Mouse (Mus musculus): ENCODE measurements around the gene Ephb1. TPM values are rescaled to one million over a fixed set of nuclear protein-coding genes. Genes with fewer than 3 reads are reported as not detected.

Ephb1 gene
- polyA plus RNA-seq, 1 experiment from 2014 or later: 1.0 TPM

DNA sequence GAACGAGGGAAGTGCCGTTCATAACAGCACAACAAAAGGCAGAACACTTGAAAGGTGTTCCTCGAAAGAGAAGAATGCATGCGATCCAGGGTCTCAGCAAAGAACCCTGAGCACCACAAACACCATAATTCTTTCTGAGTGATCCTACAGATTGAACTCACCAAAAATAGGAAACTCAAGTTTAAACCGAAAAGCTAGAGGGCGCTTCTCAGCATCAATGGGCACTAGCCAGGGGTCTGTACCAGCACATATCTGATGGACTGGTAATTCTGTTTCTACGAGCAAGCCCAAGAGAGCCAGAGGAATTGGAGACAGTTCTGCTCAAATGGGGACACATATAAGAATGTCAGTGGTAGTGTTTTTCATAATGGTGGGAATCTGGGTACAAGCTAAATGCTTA is 90.7 kb downstream of the Ephb1 start:
- no peak for ATAC-seq (ENCODE audit: low FRiP score, low TSS enrichment)
- no peaks in the 10 kb centered on the region for H3K27me3 ChIP-seq (ENCODE audit: control insufficient read depth, insufficient read depth, low read length)
- no peaks in the 10 kb centered on the region for H3K9me3 ChIP-seq (ENCODE audit: control insufficient read depth, low read length)
- DNase-seq (ENCODE audit: low spot score): no peak
- no peak overlapping the region for H3K4me3 ChIP-seq (ENCODE audit: low read depth, low read length)
- no peaks in the 10 kb centered on the region for H3K36me3 ChIP-seq (ENCODE audit: control insufficient read depth, insufficient read depth, low read length)
- no peaks in the 10 kb centered on the region for H3K4me1 ChIP-seq (replicated peaks; ENCODE audit: control insufficient read depth, insufficient read depth)
- no peak overlapping the region for H3K27ac ChIP-seq (replicated peaks)
- TF ChIP-seq EP300 (optimal IDR thresholded peaks at IDR 0.05) (no peak), CTCF (IDR thresholded peaks at IDR 0.05; ENCODE audit: low read depth) (peak; percentile 29)
- no peak overlapping the region for H3K4me2 ChIP-seq (replicated peaks; ENCODE audit: low read depth)
- 53% methylated on average over 7 of the region's 7 CpGs for WGBS
- H3K9ac ChIP-seq (ENCODE audit: low read length): no peak overlapping the region

GRCm38 (mm10) chr9:102262100-102262501 is 92.4 kb downstream of the Ephb1 start:
- 16% methylated on average over 4 of the region's 4 CpGs for WGBS
- Histone ChIP-seq H3K27ac (replicated peaks) (no peak overlapping the region), H3K36me3 (ENCODE audit: control insufficient read depth, insufficient read depth, low read length) (no peaks in the 10 kb centered on the region), H3K27me3 (ENCODE audit: control insufficient read depth, insufficient read depth, low read length) (no peaks in the 10 kb centered on the region), H3K4me3 (ENCODE audit: low read depth, low read length) (no peak overlapping the region), H3K9ac (ENCODE audit: low read length) (no peak overlapping the region), H3K9me3 (ENCODE audit: control insufficient read depth, low read length) (no peaks in the 10 kb centered on the region), H3K4me1 (replicated peaks; ENCODE audit: control insufficient read depth, insufficient read depth) (no peaks in the 10 kb centered on the region), H3K4me2 (replicated peaks; ENCODE audit: low read depth) (no peak overlapping the region)
- DNase-seq (ENCODE audit: low spot score): no peak
- ATAC-seq (ENCODE audit: low FRiP score, low TSS enrichment): no peak
- TF ChIP-seq CTCF (IDR thresholded peaks at IDR 0.05; ENCODE audit: low read depth) (no peak), EP300 (optimal IDR thresholded peaks at IDR 0.05) (no peak)

DNA sequence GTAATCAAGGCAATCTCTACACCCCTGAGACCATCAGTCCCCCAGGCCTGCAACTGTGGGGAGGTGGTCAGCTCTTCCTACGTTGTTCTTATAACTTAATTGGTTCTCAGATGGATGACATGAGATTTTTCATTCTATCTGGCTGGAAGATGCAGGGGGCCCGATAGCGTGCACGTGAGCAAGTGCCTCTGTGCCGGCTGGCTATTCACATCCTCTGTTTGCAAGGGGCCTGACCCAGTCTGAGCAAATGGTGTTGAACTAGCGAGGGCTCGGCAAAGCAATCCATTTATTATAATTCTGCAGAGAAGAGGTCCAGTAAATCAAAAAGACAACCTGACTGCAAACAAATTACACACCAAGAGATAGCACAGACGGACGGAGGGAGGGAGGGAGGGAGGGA is 93.0 kb downstream of the Ephb1 start:
- DNase-seq (ENCODE audit: low spot score) (no peak), ATAC-seq (ENCODE audit: low FRiP score, low TSS enrichment) (no peak)
- Histone ChIP-seq H3K36me3 (ENCODE audit: control insufficient read depth, insufficient read depth, low read length) (no peaks in the 10 kb centered on the region), H3K4me3 (ENCODE audit: low read depth, low read length) (no peak overlapping the region), H3K4me1 (replicated peaks; ENCODE audit: control insufficient read depth, insufficient read depth) (no peaks in the 10 kb centered on the region), H3K4me2 (replicated peaks; ENCODE audit: low read depth) (no peak overlapping the region), H3K9me3 (ENCODE audit: control insufficient read depth, low read length) (no peaks in the 10 kb centered on the region), H3K27ac (replicated peaks) (no peak overlapping the region), H3K9ac (ENCODE audit: low read length) (no peak overlapping the region), H3K27me3 (ENCODE audit: control insufficient read depth, insufficient read depth, low read length) (no peaks in the 10 kb centered on the region)
- TF ChIP-seq EP300 (optimal IDR thresholded peaks at IDR 0.05): no peak
- no peak for TF ChIP-seq CTCF (IDR thresholded peaks at IDR 0.05; ENCODE audit: low read depth)
- WGBS: 25% methylated on average over 9 of the region's 9 CpGs

DNA sequence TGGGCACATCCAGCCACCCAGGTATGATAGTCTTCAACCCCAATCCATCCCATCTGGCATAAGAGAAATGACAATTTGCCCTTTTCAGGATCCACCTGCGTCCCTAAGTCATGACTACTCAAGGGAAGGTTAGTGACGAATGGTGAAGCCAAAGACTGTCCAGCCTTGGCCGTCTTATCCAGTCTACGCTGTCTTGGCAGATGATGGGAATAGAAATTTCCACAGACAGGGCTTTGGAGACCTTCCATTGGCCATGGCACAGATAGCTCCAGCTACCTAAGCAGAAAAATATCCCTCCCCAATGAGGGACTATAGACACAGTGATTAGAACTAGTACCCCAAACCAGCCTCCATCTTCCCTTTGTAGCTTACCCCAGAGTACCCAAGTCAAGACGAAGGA is 98.1 kb downstream of the Ephb1 start:
- Histone ChIP-seq H3K4me1 (replicated peaks; ENCODE audit: control insufficient read depth, insufficient read depth) (no peaks in the 10 kb centered on the region), H3K9me3 (ENCODE audit: control insufficient read depth, low read length) (no peaks in the 10 kb centered on the region), H3K27ac (replicated peaks) (no peak overlapping the region), H3K9ac (ENCODE audit: low read length) (no peak overlapping the region), H3K36me3 (ENCODE audit: control insufficient read depth, insufficient read depth, low read length) (no peaks in the 10 kb centered on the region), H3K4me3 (ENCODE audit: low read depth, low read length) (no peak overlapping the region), H3K4me2 (replicated peaks; ENCODE audit: low read depth) (no peak overlapping the region), H3K27me3 (ENCODE audit: control insufficient read depth, insufficient read depth, low read length) (no peaks in the 10 kb centered on the region)
- no peak for ATAC-seq (ENCODE audit: low FRiP score, low TSS enrichment)
- no peak for DNase-seq (ENCODE audit: low spot score)
- 92% methylated on average over 5 of the region's 5 CpGs for WGBS
- TF ChIP-seq CTCF (IDR thresholded peaks at IDR 0.05; ENCODE audit: low read depth): no peak
- no peak for TF ChIP-seq EP300 (optimal IDR thresholded peaks at IDR 0.05)

DNA sequence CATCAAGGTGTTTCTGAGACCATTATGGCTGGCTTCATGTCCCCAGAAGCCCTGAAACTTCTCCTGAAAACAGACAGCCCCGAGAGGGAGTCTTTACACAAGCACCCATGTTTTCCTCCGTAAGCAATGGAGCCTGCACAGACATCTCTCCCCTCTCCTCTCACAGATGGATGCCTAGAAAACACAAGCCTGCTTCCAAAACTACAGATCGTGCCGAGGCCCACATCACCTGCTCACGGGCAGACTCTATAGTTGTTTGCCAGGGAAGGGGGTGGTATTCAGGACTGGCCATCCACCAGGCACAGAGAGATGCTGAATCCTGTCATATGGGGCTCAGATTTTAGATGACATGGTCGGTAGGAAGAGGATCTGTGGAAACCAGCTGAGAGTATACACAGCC is 98.7 kb downstream of the Ephb1 start:
- no peak for TF ChIP-seq EP300 (optimal IDR thresholded peaks at IDR 0.05)
- TF ChIP-seq CTCF (IDR thresholded peaks at IDR 0.05; ENCODE audit: low read depth): no peak
- ATAC-seq (ENCODE audit: low FRiP score, low TSS enrichment) (no peak), DNase-seq (ENCODE audit: low spot score) (no peak)
- Histone ChIP-seq H3K36me3 (ENCODE audit: control insufficient read depth, insufficient read depth, low read length) (no peaks in the 10 kb centered on the region), H3K27me3 (ENCODE audit: control insufficient read depth, insufficient read depth, low read length) (no peaks in the 10 kb centered on the region), H3K4me2 (replicated peaks; ENCODE audit: low read depth) (no peak overlapping the region), H3K4me3 (ENCODE audit: low read depth, low read length) (no peak overlapping the region), H3K27ac (replicated peaks) (no peak overlapping the region), H3K9me3 (ENCODE audit: control insufficient read depth, low read length) (no peaks in the 10 kb centered on the region), H3K9ac (ENCODE audit: low read length) (no peak overlapping the region), H3K4me1 (replicated peaks; ENCODE audit: control insufficient read depth, insufficient read depth) (no peaks in the 10 kb centered on the region)
- 88% methylated on average over 6 of the region's 6 CpGs for WGBS

DNA sequence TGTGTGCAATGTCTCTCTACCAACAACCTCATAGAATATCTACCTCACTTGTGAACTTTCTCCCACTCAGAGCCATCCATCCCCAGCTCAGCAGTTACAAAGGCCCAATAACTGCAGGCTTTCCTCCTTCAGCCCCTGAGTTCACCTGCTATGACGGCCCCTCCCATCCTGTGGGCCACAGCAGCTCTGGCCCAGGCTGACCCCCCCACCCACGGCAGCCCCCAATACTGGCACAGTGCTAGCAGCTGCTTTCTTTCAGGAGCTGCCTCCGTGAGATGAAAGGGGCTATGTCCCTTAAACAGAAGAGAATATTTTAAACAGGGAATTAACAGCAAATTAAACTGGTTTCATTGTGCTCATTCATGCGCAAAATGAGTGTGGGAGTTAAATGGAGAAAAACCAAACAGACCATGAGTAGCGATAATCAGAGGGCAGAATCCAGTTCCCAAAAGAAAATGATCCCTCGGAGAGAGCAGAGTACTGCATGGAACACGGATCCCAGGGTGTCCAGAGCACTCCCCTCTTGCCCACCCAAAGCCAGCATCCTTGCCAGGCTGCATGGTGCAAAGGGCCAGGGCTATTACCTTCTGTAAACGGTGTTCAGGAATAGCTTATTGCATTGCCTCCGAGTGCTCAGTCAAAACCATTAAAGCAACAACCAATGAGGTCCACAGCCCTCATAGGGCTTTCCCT is 105.2 kb downstream of the Ephb1 start:
- no peak overlapping the region for H3K9ac ChIP-seq (ENCODE audit: low read length)
- ATAC-seq (ENCODE audit: low FRiP score, low TSS enrichment) (no peak), DNase-seq (ENCODE audit: low spot score) (no peak)
- H3K36me3 ChIP-seq (ENCODE audit: control insufficient read depth, insufficient read depth, low read length): no peaks in the 10 kb centered on the region
- TF ChIP-seq EP300 (optimal IDR thresholded peaks at IDR 0.05): no peak
- TF ChIP-seq CTCF (IDR thresholded peaks at IDR 0.05; ENCODE audit: low read depth): no peak
- WGBS: 29% methylated on average over 9 of the region's 9 CpGs
- no peak overlapping the region for H3K4me2 ChIP-seq (replicated peaks; ENCODE audit: low read depth)
- no peaks in the 10 kb centered on the region for H3K27me3 ChIP-seq (ENCODE audit: control insufficient read depth, insufficient read depth, low read length)
- H3K4me1 ChIP-seq (replicated peaks; ENCODE audit: control insufficient read depth, insufficient read depth): no peaks in the 10 kb centered on the region
- no peak overlapping the region for H3K27ac ChIP-seq (replicated peaks)
- no peak overlapping the region for H3K4me3 ChIP-seq (ENCODE audit: low read depth, low read length)
- H3K9me3 ChIP-seq (ENCODE audit: control insufficient read depth, low read length): no peaks in the 10 kb centered on the region
